Mouse (Mus musculus): ENCODE data around the gene Gm20708. TPM values are rescaled to one million over a fixed set of nuclear protein-coding genes. Genes with fewer than 3 reads are reported as not detected.
A peak's percentile ranks its signal among the peaks of the same experiment; 100 is the strongest.

Gene Gm20708
- polyA plus RNA-seq, 2 experiments: 0.08 to 0.28 TPM

DNA sequence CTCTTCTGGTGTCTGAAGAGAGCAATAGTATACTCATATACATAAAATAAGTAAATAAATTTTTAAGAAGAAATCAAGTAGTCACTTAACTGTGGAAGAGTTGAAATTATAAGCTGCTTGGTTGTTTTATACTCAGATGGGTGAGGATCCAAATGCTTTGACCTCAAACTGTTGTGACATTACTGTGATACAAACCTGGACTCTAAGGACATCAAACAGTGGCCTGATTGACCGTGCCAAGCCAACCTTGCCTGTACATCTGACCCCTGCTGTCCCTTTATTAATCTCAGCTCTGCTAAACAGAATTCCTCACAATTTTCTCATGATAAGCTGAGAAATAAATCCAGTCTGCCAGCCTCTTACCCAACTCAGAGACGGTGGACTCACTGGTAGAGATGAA, 36.2 kb downstream of the Gm20708 start:
- no peak overlapping the region for H3K4me2 ChIP-seq (ENCODE audit: low read depth)
- no peak for TF ChIP-seq EP300 (IDR thresholded peaks at IDR 0.05; ENCODE audit: low read depth)
- no peak for TF ChIP-seq CTCF (IDR thresholded peaks at IDR 0.05; ENCODE audit: low read depth)
- no peak overlapping the region for H3K27ac ChIP-seq
- H3K9ac ChIP-seq (replicated peaks): no peak overlapping the region
- peaks cover 5% of the 10 kb centered on the region for H3K36me3 ChIP-seq (replicated peaks; ENCODE audit: control insufficient read depth, insufficient read depth, low read depth)
- 62% methylated on average over 2 of the region's 2 CpGs for WGBS (ENCODE audit: insufficient replicate concordance)
- no peaks in the 10 kb centered on the region for H3K9me3 ChIP-seq (ENCODE audit: control insufficient read depth, low read length)
- peaks cover 17 to 26% of the 10 kb centered on the region in 2 experiments for H3K4me1 ChIP-seq (replicated peaks; ENCODE audit: control insufficient read depth in 2 of 2, insufficient read depth in 2 of 2, low read length in 1 of 2)
- H3K27me3 ChIP-seq (ENCODE audit: control insufficient read depth, insufficient read depth, low read length): no peaks in the 10 kb centered on the region
- H3K4me3 ChIP-seq (ENCODE audit: insufficient read depth in 1 of 2, low read depth in 2 of 2, low read length in 2 of 2): no peak overlapping the region
- ATAC-seq (ENCODE audit: insufficient read depth): no peak
- no peak for DNase-seq (ENCODE audit: low read depth in 3 of 3, low spot score in 3 of 3)

DNA sequence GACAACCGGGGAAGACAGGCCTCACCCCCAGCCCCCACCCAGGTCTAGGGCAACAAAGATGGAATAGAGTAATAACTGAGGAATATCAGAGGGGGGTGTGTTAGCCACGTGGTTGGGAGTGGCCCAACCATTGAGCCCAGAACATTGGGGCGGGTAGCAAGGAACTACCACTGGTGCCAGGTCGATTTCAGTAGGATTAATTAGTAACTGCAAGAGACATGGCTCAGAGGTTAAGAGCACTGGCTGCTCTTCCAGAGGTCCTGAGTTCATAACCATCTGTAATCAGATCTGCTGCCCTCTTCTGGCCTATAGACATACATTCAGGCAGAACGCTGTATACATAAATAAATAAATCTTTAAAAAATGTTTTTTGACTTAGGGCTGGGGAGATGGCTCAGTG, 37.2 kb downstream of the Gm20708 start:
- no peak overlapping the region for H3K4me3 ChIP-seq (ENCODE audit: insufficient read depth in 1 of 2, low read depth in 2 of 2, low read length in 2 of 2)
- ATAC-seq (ENCODE audit: insufficient read depth) (no peak), DNase-seq (ENCODE audit: low read depth in 3 of 3, low spot score in 3 of 3) (no peak)
- peak; percentile 62 for TF ChIP-seq CTCF (IDR thresholded peaks at IDR 0.05; ENCODE audit: low read depth)
- TF ChIP-seq EP300 (IDR thresholded peaks at IDR 0.05; ENCODE audit: low read depth): no peak
- H3K36me3 ChIP-seq (replicated peaks; ENCODE audit: control insufficient read depth, insufficient read depth, low read depth): peaks cover 14% of the 10 kb centered on the region
- H3K9ac ChIP-seq (replicated peaks): no peak overlapping the region
- 45% methylated on average over 5 of the region's 5 CpGs for WGBS (ENCODE audit: insufficient replicate concordance)
- peaks cover 19 to 28% of the 10 kb centered on the region in 2 experiments for H3K4me1 ChIP-seq (replicated peaks; ENCODE audit: control insufficient read depth in 2 of 2, insufficient read depth in 2 of 2, low read length in 1 of 2)
- H3K27me3 ChIP-seq (ENCODE audit: control insufficient read depth, insufficient read depth, low read length): no peaks in the 10 kb centered on the region
- no peak overlapping the region for H3K4me2 ChIP-seq (ENCODE audit: low read depth)
- no peaks in the 10 kb centered on the region for H3K9me3 ChIP-seq (ENCODE audit: control insufficient read depth, low read length)
- H3K27ac ChIP-seq: no peak overlapping the region

DNA sequence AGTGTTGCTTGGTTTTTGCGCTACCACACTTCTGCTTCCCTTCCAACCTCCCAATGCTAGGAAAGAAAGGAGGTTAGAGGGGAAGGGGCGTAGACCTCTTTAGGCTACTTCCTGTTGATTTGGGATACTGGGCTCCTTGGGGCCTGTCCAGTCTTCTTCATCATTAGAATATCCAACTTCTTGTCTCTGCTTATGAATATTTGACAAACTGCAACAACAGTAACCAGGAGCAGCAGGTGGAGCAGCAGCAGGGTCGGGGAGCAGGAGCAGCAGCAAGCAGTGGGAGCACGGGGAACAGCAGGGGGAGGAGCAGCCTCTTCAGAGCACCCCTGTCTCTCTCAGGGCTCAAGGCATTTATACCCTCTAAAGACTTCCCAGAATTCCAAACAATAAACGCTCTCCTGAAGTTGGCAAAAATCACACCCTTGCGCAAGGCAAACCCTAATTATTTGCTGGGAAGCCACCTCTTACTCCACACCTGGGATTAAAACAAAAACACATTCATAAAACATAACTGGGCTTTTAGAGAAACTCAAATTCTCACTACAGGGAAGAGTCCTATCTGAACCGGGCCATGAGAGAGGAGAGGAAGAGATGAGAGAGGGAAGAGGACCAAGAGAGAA, 38.2 kb downstream of the Gm20708 start:
- H3K9me3 ChIP-seq (ENCODE audit: control insufficient read depth, low read length): no peaks in the 10 kb centered on the region
- H3K27me3 ChIP-seq (ENCODE audit: control insufficient read depth, insufficient read depth, low read length): no peaks in the 10 kb centered on the region
- H3K27ac ChIP-seq: peak overlapping the region; percentile 72
- peak overlapping the region; percentile 83 for H3K9ac ChIP-seq (replicated peaks)
- H3K4me2 ChIP-seq (ENCODE audit: low read depth): peak overlapping the region; percentile 95
- TF ChIP-seq EP300 (IDR thresholded peaks at IDR 0.05; ENCODE audit: low read depth) (no peak), CTCF (IDR thresholded peaks at IDR 0.05; ENCODE audit: low read depth) (no peak)
- H3K4me3 ChIP-seq (ENCODE audit: insufficient read depth in 1 of 2, low read depth in 2 of 2, low read length in 2 of 2): peak overlapping the region; percentile 70 to 94; a peak in 3 of 4 replicates
- ATAC-seq (ENCODE audit: insufficient read depth): no peak
- H3K4me1 ChIP-seq (replicated peaks; ENCODE audit: control insufficient read depth in 2 of 2, insufficient read depth in 2 of 2, low read length in 1 of 2): peaks cover 19 to 30% of the 10 kb centered on the region in 2 experiments
- peaks cover 24% of the 10 kb centered on the region for H3K36me3 ChIP-seq (replicated peaks; ENCODE audit: control insufficient read depth, insufficient read depth, low read depth)
- WGBS (ENCODE audit: insufficient replicate concordance): 71% methylated on average over 7 of the region's 7 CpGs
- DNase-seq (ENCODE audit: low read depth in 3 of 3, low spot score in 3 of 3): no peak

DNA sequence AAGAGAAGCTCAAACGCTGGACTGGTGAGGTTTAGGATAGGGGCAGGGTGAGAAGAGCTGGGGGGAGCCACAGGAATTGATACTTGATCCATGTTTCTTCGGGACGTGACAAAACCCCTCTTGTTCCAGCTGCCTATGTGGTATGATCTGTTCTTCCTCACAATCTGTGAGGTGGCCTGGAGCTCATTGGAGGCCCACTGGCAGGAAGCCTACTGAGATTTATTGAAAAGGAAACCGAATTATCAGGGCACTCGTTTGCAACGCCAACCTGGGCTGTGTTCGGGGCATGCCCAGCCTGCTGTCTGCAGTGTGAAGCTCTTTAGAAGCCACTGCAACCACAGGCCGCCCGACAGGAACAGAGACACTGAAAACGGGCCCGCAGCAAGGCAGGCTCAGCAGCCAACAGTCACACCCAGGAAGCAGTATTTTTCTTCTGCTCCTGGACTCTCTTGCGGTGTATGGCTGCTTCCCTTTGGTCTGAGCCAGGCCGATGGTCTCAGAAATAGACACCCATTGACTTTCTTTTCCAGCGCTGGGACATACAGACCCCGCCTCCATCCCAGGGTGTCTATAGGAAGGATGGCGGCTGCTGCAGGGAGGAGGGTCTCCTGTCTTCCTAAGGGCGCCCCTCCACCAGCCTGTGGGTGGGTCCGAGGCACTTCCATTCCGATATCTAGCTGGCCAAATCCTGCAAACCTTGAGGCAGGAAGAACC, 39.0 kb downstream of the Gm20708 start:
- ATAC-seq (ENCODE audit: insufficient read depth): peak; percentile 38
- Histone ChIP-seq H3K9ac (replicated peaks) (peak overlapping the region; percentile 83), H3K4me1 (replicated peaks; ENCODE audit: control insufficient read depth in 2 of 2, insufficient read depth in 2 of 2, low read length in 1 of 2) (peaks cover 19 to 30% of the 10 kb centered on the region in 2 experiments), H3K27ac (peak overlapping the region; percentile 72), H3K9me3 (ENCODE audit: control insufficient read depth, low read length) (no peaks in the 10 kb centered on the region), H3K27me3 (ENCODE audit: control insufficient read depth, insufficient read depth, low read length) (no peaks in the 10 kb centered on the region), H3K4me2 (ENCODE audit: low read depth) (peak overlapping the region; percentile 95), H3K4me3 (ENCODE audit: insufficient read depth in 1 of 2, low read depth in 2 of 2, low read length in 2 of 2) (peak overlapping the region; percentile 70 to 94), H3K36me3 (replicated peaks; ENCODE audit: control insufficient read depth, insufficient read depth, low read depth) (peaks cover 32% of the 10 kb centered on the region)
- TF ChIP-seq EP300 (IDR thresholded peaks at IDR 0.05; ENCODE audit: low read depth): no peak
- TF ChIP-seq CTCF (IDR thresholded peaks at IDR 0.05; ENCODE audit: low read depth): no peak
- DNase-seq (ENCODE audit: low read depth in 3 of 3, low spot score in 3 of 3): no peak
- 6% methylated on average over 19 of the region's 19 CpGs for WGBS (ENCODE audit: insufficient replicate concordance)

DNA sequence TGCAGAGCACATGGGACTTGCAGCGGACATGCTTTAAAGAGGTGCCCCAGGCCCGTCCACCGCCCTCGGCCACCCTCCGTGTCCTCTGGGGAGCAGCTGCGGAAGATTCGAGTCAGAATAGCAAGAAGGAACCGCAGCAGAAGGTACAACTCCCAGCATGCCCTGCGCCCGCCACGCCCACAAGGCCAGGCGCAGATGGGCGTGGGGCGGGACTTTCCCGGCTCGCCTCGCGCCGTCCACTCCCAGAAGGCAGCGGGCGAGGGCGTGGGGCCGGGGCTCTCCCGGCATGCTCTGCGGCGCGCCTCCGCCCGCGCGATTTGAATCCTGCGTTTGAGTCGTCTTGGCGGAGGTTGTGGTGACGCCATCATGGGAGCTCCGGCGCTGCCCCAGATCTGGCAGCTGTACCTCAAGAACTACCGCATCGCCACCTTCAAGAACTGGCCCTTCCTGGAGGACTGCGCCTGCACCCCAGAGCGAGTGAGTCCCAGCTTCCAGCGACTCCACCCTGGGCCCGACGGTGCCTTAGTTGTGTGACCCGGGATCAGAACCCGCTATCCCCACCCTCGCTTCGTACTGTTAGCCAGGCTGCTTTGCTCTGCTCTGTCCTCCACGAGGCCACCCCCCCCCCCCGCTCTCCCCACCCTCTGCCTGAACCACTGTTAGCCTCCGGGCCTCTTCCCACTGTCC, 39.7 kb downstream of the Gm20708 start, which contains the start of gene Birc5:
TSS of gene Birc5 (plus strand) at position 267 of the 687 bp plus-strand sequence.
- under 1% methylated on average over 51 of the region's 51 CpGs for WGBS (ENCODE audit: insufficient replicate concordance)
- 0 out of 2 replicates have a peak, but pooled peaks have one; percentile 13 for TF ChIP-seq EP300 (IDR thresholded peaks at IDR 0.05; ENCODE audit: low read depth)
- TF ChIP-seq CTCF (IDR thresholded peaks at IDR 0.05; ENCODE audit: low read depth): 0 out of 2 replicates have a peak, but pooled peaks have one; percentile 13
- H3K4me2 ChIP-seq (ENCODE audit: low read depth): peak within 1 kb of the TSS; percentile 99
- peak within 1 kb of the TSS; percentile 93 to 94 for H3K4me3 ChIP-seq (ENCODE audit: insufficient read depth in 1 of 2, low read depth in 2 of 2, low read length in 2 of 2)
- no peaks in the 10 kb centered on the region for H3K27me3 ChIP-seq (ENCODE audit: control insufficient read depth, insufficient read depth, low read length)
- peaks cover 19 to 30% of the 10 kb centered on the region in 2 experiments for H3K4me1 ChIP-seq (replicated peaks; ENCODE audit: control insufficient read depth in 2 of 2, insufficient read depth in 2 of 2, low read length in 1 of 2)
- H3K27ac ChIP-seq: peak within 1 kb of the TSS; percentile 87
- ATAC-seq (ENCODE audit: insufficient read depth): peak; percentile 88
- H3K9ac ChIP-seq (replicated peaks): peak within 1 kb of the TSS; percentile 99
- peak; percentile 89 to 92 (median 91) for DNase-seq (ENCODE audit: low read depth in 3 of 3, low spot score in 3 of 3)
- H3K9me3 ChIP-seq (ENCODE audit: control insufficient read depth, low read length): no peaks in the 10 kb centered on the region
- H3K36me3 ChIP-seq (replicated peaks; ENCODE audit: control insufficient read depth, insufficient read depth, low read depth): peaks cover 39% of the 10 kb centered on the region
